Mouse (Mus musculus): ENCODE results near the gene Cep55. TPM values are rescaled to one million over a fixed set of nuclear protein-coding genes. Genes with fewer than 3 reads are reported as not detected.
A peak's percentile ranks its signal among the peaks of the same experiment; 100 is the strongest.

Gene Cep55
- polyA plus RNA-seq, 1 experiment, result 0.79 TPM

GRCm38 (mm10) chr19:38085841-38086240 lies 31.0 kb downstream of the Cep55 start:
- Histone ChIP-seq H3K4me1 (ENCODE audit: control insufficient read depth, insufficient read depth, low read length) (no peaks in the 10 kb centered on the region), H3K27ac (ENCODE audit: insufficient read depth, low read length) (no peak overlapping the region), H3K4me3 (ENCODE audit: insufficient read depth, low read length) (no peak overlapping the region)
- TF ChIP-seq POLR2A (IDR thresholded peaks at IDR 0.05; ENCODE audit: extremely low read depth, insufficient read depth, low read length) (no peak), CTCF (IDR thresholded peaks at IDR 0.05; ENCODE audit: extremely low read depth, insufficient read depth, low read length) (no peak)

GRCm38 (mm10) chr19:38086948-38087551 lies 32.2 kb downstream of the Cep55 start:
- no peak overlapping the region for H3K27ac ChIP-seq (ENCODE audit: insufficient read depth, low read length)
- no peaks in the 10 kb centered on the region for H3K4me1 ChIP-seq (ENCODE audit: control insufficient read depth, insufficient read depth, low read length)
- TF ChIP-seq CTCF (IDR thresholded peaks at IDR 0.05; ENCODE audit: extremely low read depth, insufficient read depth, low read length) (peak; percentile 44), POLR2A (IDR thresholded peaks at IDR 0.05; ENCODE audit: extremely low read depth, insufficient read depth, low read length) (no peak)
- H3K4me3 ChIP-seq (ENCODE audit: insufficient read depth, low read length), result no peak overlapping the region

GRCm38 (mm10) chr19:38089358-38089757 lies 34.5 kb downstream of the Cep55 start:
- Histone ChIP-seq H3K4me1 (ENCODE audit: control insufficient read depth, insufficient read depth, low read length) (no peaks in the 10 kb centered on the region), H3K27ac (ENCODE audit: insufficient read depth, low read length) (no peak overlapping the region), H3K4me3 (ENCODE audit: insufficient read depth, low read length) (no peak overlapping the region)
- TF ChIP-seq CTCF (IDR thresholded peaks at IDR 0.05; ENCODE audit: extremely low read depth, insufficient read depth, low read length), result no peak
- no peak for TF ChIP-seq POLR2A (IDR thresholded peaks at IDR 0.05; ENCODE audit: extremely low read depth, insufficient read depth, low read length)

- no peak overlapping the region for H3K27ac ChIP-seq (ENCODE audit: insufficient read depth, low read length)
- no peak overlapping the region for H3K4me3 ChIP-seq (ENCODE audit: insufficient read depth, low read length)
- H3K4me1 ChIP-seq (ENCODE audit: control insufficient read depth, insufficient read depth, low read length), result no peaks in the 10 kb centered on the region
- TF ChIP-seq POLR2A (IDR thresholded peaks at IDR 0.05; ENCODE audit: extremely low read depth, insufficient read depth, low read length) (no peak), CTCF (IDR thresholded peaks at IDR 0.05; ENCODE audit: extremely low read depth, insufficient read depth, low read length) (no peak)
These were observed 36.7 kb downstream of the Cep55 start for GRCm38 (mm10) chr19:38091512-38091985.

- TF ChIP-seq CTCF (IDR thresholded peaks at IDR 0.05; ENCODE audit: extremely low read depth, insufficient read depth, low read length) (no peak), POLR2A (IDR thresholded peaks at IDR 0.05; ENCODE audit: extremely low read depth, insufficient read depth, low read length) (no peak)
- H3K27ac ChIP-seq (ENCODE audit: insufficient read depth, low read length), result no peak overlapping the region
These were observed 41.4 kb downstream of the Cep55 start for GRCm38 (mm10) chr19:38096231-38096630.

GRCm38 (mm10) chr19:38096858-38097758 lies 42.3 kb downstream of the Cep55 start, which contains the start of gene Ffar4:
Gene Ffar4, plus strand, starts transcription at chr19:38097071.
- no peak within 1 kb of the TSS for H3K4me3 ChIP-seq (ENCODE audit: insufficient read depth, low read length)
- TF ChIP-seq CTCF (IDR thresholded peaks at IDR 0.05; ENCODE audit: extremely low read depth, insufficient read depth, low read length), result no peak
- TF ChIP-seq POLR2A (IDR thresholded peaks at IDR 0.05; ENCODE audit: extremely low read depth, insufficient read depth, low read length), result no peak
- H3K27ac ChIP-seq (ENCODE audit: insufficient read depth, low read length), result no peak within 1 kb of the TSS
- H3K4me1 ChIP-seq (ENCODE audit: control insufficient read depth, insufficient read depth, low read length), result no peaks in the 10 kb centered on the region

More at GRCm38 (mm10) chr19:38096231-38096630, 41.4 kb downstream of the Cep55 start:
- Histone ChIP-seq H3K4me3 (ENCODE audit: insufficient read depth, low read length) (no peak overlapping the region), H3K4me1 (ENCODE audit: control insufficient read depth, insufficient read depth, low read length) (no peaks in the 10 kb centered on the region)

- H3K4me1 ChIP-seq (ENCODE audit: control insufficient read depth, insufficient read depth, low read length), result no peaks in the 10 kb centered on the region
- H3K27ac ChIP-seq (ENCODE audit: insufficient read depth, low read length), result no peak overlapping the region
- no peak for TF ChIP-seq CTCF (IDR thresholded peaks at IDR 0.05; ENCODE audit: extremely low read depth, insufficient read depth, low read length)
- no peak for TF ChIP-seq POLR2A (IDR thresholded peaks at IDR 0.05; ENCODE audit: extremely low read depth, insufficient read depth, low read length)
- H3K4me3 ChIP-seq (ENCODE audit: insufficient read depth, low read length), result no peak overlapping the region
These were observed 53.1 kb downstream of the Cep55 start for GRCm38 (mm10) chr19:38107871-38108270.

- TF ChIP-seq POLR2A (IDR thresholded peaks at IDR 0.05; ENCODE audit: extremely low read depth, insufficient read depth, low read length) (no peak), CTCF (IDR thresholded peaks at IDR 0.05; ENCODE audit: extremely low read depth, insufficient read depth, low read length) (no peak)
- H3K4me1 ChIP-seq (ENCODE audit: control insufficient read depth, insufficient read depth, low read length), result no peaks in the 10 kb centered on the region
- H3K4me3 ChIP-seq (ENCODE audit: insufficient read depth, low read length), result no peak overlapping the region
- H3K27ac ChIP-seq (ENCODE audit: insufficient read depth, low read length), result no peak overlapping the region
These were observed 54.9 kb downstream of the Cep55 start for GRCm38 (mm10) chr19:38109506-38110242.

- Histone ChIP-seq H3K4me3 (ENCODE audit: insufficient read depth, low read length) (no peak overlapping the region), H3K27ac (ENCODE audit: insufficient read depth, low read length) (no peak overlapping the region), H3K4me1 (ENCODE audit: control insufficient read depth, insufficient read depth, low read length) (no peaks in the 10 kb centered on the region)
- TF ChIP-seq POLR2A (IDR thresholded peaks at IDR 0.05; ENCODE audit: extremely low read depth, insufficient read depth, low read length), result no peak
- TF ChIP-seq CTCF (IDR thresholded peaks at IDR 0.05; ENCODE audit: extremely low read depth, insufficient read depth, low read length), result no peak
These were observed 56.2 kb downstream of the Cep55 start for GRCm38 (mm10) chr19:38111056-38111455.

Data from cortical plate, adult 2 months (tissue).